Mouse (Mus musculus) adrenal gland, postnatal 25 days (tissue): ENCODE measurements at regions not wholly inside any gene's neighbourhood (a gene's known extent, or its start where the extent isn't known, plus 50 kb on each side); places are given as distances from the start of the nearest gene placed in this dataset.

Experiments
- DNase-seq: peaks from one replicate; pipeline ENCODE4 v3.0.0; 2021; ENCODE audit warnings: mixed read lengths

GRCm38 (mm10) chr1:82068571-82068970, 164.3 kb upstream of the Gm9747 start:
- no peak for DNase-seq

GRCm38 (mm10) chr1:82070181-82071109, 162.5 kb upstream of the Gm9747 start:
- DNase-seq, result no peak

- peak; percentile 52 for DNase-seq
These were observed 143.6 kb upstream of the Gm9747 start for GRCm38 (mm10) chr1:82089136-82089839.

- DNase-seq, result no peak
These were observed 137.8 kb upstream of the Gm9747 start for GRCm38 (mm10) chr1:82095101-82095500.

- DNase-seq, result no peak
These were observed 126.2 kb upstream of the Gm9747 start for GRCm38 (mm10) chr1:82106756-82107155.

GRCm38 (mm10) chr1:82110071-82110635, 122.8 kb upstream of the Gm9747 start:
- DNase-seq, result peak; percentile 4

GRCm38 (mm10) chr1:82112401-82112800, 120.5 kb upstream of the Gm9747 start:
- no peak for DNase-seq

- DNase-seq, result peak; percentile 1
These were observed 108.4 kb upstream of the Gm9747 start for GRCm38 (mm10) chr1:82124503-82124902.

- no peak for DNase-seq
These were observed 103.1 kb upstream of the Gm9747 start for GRCm38 (mm10) chr1:82129700-82130275.

GRCm38 (mm10) chr1:82132536-82132935, 100.4 kb upstream of the Gm9747 start:
- DNase-seq, result no peak

GRCm38 (mm10) chr1:82134938-82135337, 98.0 kb upstream of the Gm9747 start:
- no peak for DNase-seq

- no peak for DNase-seq
These were observed 97.1 kb upstream of the Gm9747 start for GRCm38 (mm10) chr1:82135761-82136331.

- no peak for DNase-seq
These were observed 87.7 kb upstream of the Gm9747 start for GRCm38 (mm10) chr1:82145256-82145655.

- peak; percentile 53 for DNase-seq
These were observed 82.4 kb upstream of the Gm9747 start for GRCm38 (mm10) chr1:82150219-82151128.

- DNase-seq, result no peak
These were observed 77.0 kb upstream of the Gm9747 start for GRCm38 (mm10) chr1:82155961-82156360.

- no peak for DNase-seq
These were observed 75.9 kb upstream of the Gm9747 start for GRCm38 (mm10) chr1:82157013-82157412.

- DNase-seq, result no peak
These were observed 74.4 kb upstream of the Gm9747 start for GRCm38 (mm10) chr1:82158466-82158865.

GRCm38 (mm10) chr1:82159201-82159600, 73.7 kb upstream of the Gm9747 start:
- DNase-seq, result peak; percentile 11

- no peak for DNase-seq
These were observed 70.0 kb upstream of the Gm9747 start for GRCm38 (mm10) chr1:82162926-82163325.

GRCm38 (mm10) chr1:82168158-82168557, 64.8 kb upstream of the Gm9747 start:
- no peak for DNase-seq

- no peak for DNase-seq
These were observed 64.0 kb upstream of the Gm9747 start for GRCm38 (mm10) chr1:82168949-82169348.
